Mouse (Mus musculus): Measurements from ENCODE around the gene Atp5g3.

Atp5g3 gene

DNA sequence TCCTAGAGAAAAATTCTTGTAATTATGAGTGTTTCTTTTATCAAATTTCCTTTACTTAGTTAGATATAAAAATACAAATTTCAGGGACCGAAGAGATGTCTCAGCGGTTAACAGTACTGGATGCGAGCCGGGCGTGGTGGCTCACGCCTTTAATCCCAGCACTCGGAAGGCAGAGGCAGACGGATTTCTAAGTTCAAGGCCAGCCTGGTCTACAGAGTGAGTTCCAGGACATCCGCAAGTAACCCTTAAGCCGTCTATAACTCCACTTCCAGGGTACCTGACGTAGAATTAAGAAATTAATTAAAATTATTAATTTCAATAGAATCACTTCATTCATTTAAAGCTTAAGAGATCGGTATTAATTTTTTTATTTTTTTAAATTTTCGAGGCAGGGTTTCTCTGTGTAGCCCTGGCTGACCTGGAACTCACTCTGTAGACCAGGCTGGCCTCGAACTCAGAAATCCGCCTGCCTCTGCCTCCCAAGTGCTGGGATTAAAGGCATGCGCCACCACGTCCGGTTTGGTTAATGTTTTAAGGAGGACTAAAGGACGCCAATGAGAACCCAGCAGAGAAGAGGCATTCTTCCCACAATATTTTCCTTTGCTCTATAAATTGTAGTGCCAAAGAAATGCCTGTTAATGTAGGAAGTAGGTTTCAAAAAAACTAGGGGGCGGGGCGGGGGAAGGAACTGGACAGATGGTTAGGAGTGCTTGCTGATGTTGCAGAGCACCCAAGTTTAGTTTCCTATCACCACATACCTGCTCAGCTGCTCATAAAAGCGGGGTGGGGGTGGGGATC lies 17.5 kb downstream of the Atp5g3 start:
- no peak for DNase-seq (ENCODE audit: low spot score)

GRCm38 (mm10) chr2:73892464-73893296 lies 18.4 kb downstream of the Atp5g3 start, which contains the start of gene Atf2:
TSS of gene Atf2 (minus strand) at chr2:73892639.
- DNase-seq (ENCODE audit: low spot score), result peak; percentile 100

DNA sequence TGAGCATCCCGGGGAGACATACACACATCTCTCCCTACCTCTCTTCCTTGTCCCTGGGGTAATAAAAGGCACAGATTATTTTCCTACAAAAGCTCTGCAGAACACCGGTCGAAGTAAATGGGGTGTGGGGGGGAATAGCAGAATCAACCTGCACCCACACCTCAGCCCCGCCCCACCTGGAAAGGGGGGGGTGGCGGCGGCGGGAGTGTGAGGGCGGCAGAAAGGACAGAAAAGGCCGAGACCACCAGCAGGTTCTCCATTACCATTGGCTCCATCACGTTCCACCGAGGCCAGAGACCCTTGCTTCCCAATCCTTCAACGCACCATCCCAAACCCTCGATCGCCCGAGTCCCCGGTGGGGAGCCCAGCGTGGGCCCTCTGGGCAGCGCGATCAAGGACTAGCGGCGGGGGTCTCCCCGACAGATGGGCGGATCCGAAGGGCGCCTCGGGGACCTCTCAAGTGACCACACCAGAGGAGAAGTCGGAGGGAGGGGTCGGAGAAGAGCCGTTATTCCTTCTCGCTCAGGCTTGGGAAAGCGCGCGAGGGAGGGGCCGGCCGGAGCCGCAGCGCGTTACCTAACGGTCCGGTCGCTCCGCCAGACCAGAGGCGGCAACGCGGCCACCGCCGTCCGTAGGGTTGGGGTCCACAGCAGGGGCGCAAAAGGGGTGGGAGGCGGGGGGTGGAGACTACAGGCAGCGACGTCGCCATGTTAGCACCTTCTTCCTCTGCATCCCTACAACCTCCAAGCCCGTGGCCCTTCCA lies 19.2 kb downstream of the Atp5g3 start:
- DNase-seq (ENCODE audit: low spot score), result peak; percentile 21

GRCm38 (mm10) chr2:73885997-73886396 lies 25.1 kb downstream of the Atp5g3 start:
- DNase-seq (ENCODE audit: low spot score), result no peak

DNA sequence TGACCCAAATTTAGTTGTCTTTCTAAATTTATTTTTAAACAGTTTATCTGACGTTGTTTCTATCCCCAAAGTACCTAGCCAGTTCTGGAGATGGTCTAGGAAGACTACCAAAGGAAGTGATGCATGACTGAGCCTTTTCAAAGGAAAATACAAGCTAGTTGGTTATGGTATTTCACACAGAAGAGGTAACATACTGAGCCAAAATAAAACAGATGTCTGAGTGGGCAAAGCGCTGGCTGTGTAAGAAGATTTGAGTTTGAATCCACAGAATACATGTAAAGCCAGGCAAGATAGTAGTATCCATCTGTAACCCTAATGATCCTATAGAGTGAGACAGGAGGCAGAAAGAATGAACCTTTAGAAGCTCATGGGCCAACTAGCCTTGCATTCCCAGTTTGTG lies 33.2 kb downstream of the Atp5g3 start:
- no peak for DNase-seq (ENCODE audit: low spot score)

DNA sequence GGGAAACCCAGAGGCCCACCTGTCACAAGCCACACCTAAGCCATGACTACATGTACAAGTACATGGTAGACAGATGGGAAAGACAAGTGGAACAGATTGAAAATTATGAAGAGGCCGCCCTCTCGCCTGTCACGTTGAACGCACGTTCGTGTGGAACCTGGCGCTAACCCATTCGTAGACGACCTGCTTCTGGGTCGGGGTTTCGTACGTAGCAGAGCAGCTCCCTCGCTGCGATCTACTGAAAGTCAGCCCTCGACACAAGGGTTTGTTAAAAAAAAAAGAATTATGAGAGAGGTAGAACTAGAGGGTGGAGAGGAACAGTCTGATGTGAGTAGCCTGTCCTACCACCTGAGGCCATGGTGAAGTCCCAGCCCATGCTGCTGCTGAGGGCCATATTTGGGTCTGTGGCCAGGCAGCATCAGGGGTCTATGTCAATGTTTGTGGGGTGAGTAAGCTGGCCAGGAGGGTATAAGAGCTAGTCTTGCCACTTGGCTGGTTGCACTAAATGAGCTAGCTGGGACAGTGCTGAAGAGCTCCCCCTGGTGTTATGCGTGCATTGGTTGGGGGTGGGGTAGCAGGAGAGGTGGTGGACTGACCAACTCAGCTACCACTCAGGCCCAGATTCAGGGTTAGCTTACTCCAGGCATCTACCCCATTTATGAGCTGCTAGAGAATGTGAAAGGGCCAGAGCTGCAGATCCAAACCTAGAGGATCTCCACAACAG lies 43.2 kb downstream of the Atp5g3 start:
- peak; percentile 29 for DNase-seq (ENCODE audit: low spot score)

DNA sequence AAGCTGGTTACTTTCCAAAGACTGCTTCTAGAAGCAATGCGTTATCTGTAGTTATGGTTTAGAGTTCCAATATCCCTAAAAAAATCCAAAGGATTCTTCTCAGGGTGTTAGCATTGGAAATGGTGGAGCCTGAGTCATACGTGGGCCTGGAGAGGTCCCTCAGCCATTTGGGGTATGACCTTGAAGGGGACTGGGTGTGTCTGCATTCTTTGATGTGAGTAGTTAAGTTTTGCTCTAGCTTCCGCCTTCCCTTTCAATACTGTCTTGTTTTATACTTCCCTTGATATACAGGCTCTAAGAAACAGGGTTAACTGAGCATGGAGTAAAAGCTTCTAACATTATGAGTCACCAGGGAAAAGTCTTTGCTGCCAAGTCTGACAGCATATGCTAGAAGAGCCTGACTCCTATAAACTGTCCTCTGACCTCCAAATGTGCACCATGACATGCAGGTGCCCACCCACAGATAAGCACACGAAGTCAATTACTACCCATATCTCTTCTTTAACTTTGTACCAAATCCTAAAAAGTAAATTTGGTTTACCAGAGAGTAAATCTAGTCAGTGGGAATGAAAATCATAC lies 51.0 kb downstream of the Atp5g3 start:
- DNase-seq (ENCODE audit: low spot score), result no peak
